Mouse (Mus musculus): ENCODE results near the gene Pmvk. TPM values are rescaled to one million over a fixed set of nuclear protein-coding genes. Genes with fewer than 3 reads are reported as not detected.

The Pmvk gene
- total RNA-seq, 2 experiments from 2014 or later, result 31.3 to 37.9 TPM

- no peak for DNase-seq (ENCODE audit: extremely low spot score in 1 of 2, low spot score in 1 of 2)
Measured at GRCm38 (mm10) chr3:89472280-89472679, 17.9 kb downstream of the Pmvk start.

- DNase-seq (ENCODE audit: extremely low spot score in 1 of 2, low spot score in 1 of 2), result no peak
Measured at GRCm38 (mm10) chr3:89473838-89474237, 19.5 kb downstream of the Pmvk start.

GRCm38 (mm10) chr3:89479055-89479454 is 24.7 kb downstream of the Pmvk start:
- no peak for DNase-seq (ENCODE audit: extremely low spot score in 1 of 2, low spot score in 1 of 2)

GRCm38 (mm10) chr3:89481488-89481887 is 27.1 kb downstream of the Pmvk start:
- DNase-seq (ENCODE audit: extremely low spot score in 1 of 2, low spot score in 1 of 2), result no peak

- no peak for DNase-seq (ENCODE audit: extremely low spot score in 1 of 2, low spot score in 1 of 2)
Measured at GRCm38 (mm10) chr3:89482249-89482648, 27.9 kb downstream of the Pmvk start.

- peak; percentile 35 to 73 for DNase-seq (ENCODE audit: extremely low spot score in 1 of 2, low spot score in 1 of 2)
Measured at GRCm38 (mm10) chr3:89484766-89485524, 30.6 kb downstream of the Pmvk start.

- DNase-seq (ENCODE audit: extremely low spot score in 1 of 2, low spot score in 1 of 2), result no peak
Measured at GRCm38 (mm10) chr3:89486111-89486510, 31.8 kb downstream of the Pmvk start.

- no peak for DNase-seq (ENCODE audit: extremely low spot score in 1 of 2, low spot score in 1 of 2)
Measured at GRCm38 (mm10) chr3:89486916-89487702, 32.8 kb downstream of the Pmvk start.

- DNase-seq (ENCODE audit: extremely low spot score in 1 of 2, low spot score in 1 of 2), result no peak
Measured at GRCm38 (mm10) chr3:89490790-89491189, 36.4 kb downstream of the Pmvk start.

GRCm38 (mm10) chr3:89491559-89491958 is 37.2 kb downstream of the Pmvk start:
- DNase-seq (ENCODE audit: extremely low spot score in 1 of 2, low spot score in 1 of 2), result no peak

- no peak for DNase-seq (ENCODE audit: extremely low spot score in 1 of 2, low spot score in 1 of 2)
Measured at GRCm38 (mm10) chr3:89492701-89493151, 38.4 kb downstream of the Pmvk start.

- DNase-seq (ENCODE audit: extremely low spot score in 1 of 2, low spot score in 1 of 2), result no peak
Measured at GRCm38 (mm10) chr3:89494630-89495029, 40.3 kb downstream of the Pmvk start.

- no peak for DNase-seq (ENCODE audit: extremely low spot score in 1 of 2, low spot score in 1 of 2)
Measured at GRCm38 (mm10) chr3:89496366-89496765, 42.0 kb downstream of the Pmvk start.

- no peak for DNase-seq (ENCODE audit: extremely low spot score in 1 of 2, low spot score in 1 of 2)
Measured at GRCm38 (mm10) chr3:89499696-89500095, 45.4 kb downstream of the Pmvk start.

GRCm38 (mm10) chr3:89501486-89501885 is 47.1 kb downstream of the Pmvk start:
- no peak for DNase-seq (ENCODE audit: extremely low spot score in 1 of 2, low spot score in 1 of 2)

- no peak for DNase-seq (ENCODE audit: extremely low spot score in 1 of 2, low spot score in 1 of 2)
Measured at GRCm38 (mm10) chr3:89502551-89502950, 48.2 kb downstream of the Pmvk start.

GRCm38 (mm10) chr3:89508041-89508440 is 53.7 kb downstream of the Pmvk start:
- DNase-seq (ENCODE audit: extremely low spot score in 1 of 2, low spot score in 1 of 2), result no peak

- DNase-seq (ENCODE audit: extremely low spot score in 1 of 2, low spot score in 1 of 2), result peak in 1 of 2 experiments; percentile 65
Measured at GRCm38 (mm10) chr3:89510979-89511378, 56.6 kb downstream of the Pmvk start.

GRCm38 (mm10) chr3:89511400-89511799 is 57.1 kb downstream of the Pmvk start:
- DNase-seq (ENCODE audit: extremely low spot score in 1 of 2, low spot score in 1 of 2), result no peak

GRCm38 (mm10) chr3:89512225-89512624 is 57.9 kb downstream of the Pmvk start:
- peak in 1 of 2 experiments; percentile 36 for DNase-seq (ENCODE audit: extremely low spot score in 1 of 2, low spot score in 1 of 2)

- DNase-seq (ENCODE audit: extremely low spot score in 1 of 2, low spot score in 1 of 2), result no peak
Measured at GRCm38 (mm10) chr3:89515444-89515843, 61.1 kb downstream of the Pmvk start.

- no peak for DNase-seq (ENCODE audit: extremely low spot score in 1 of 2, low spot score in 1 of 2)
Measured at GRCm38 (mm10) chr3:89516321-89516720, 62.0 kb downstream of the Pmvk start.
